Mouse (Mus musculus) E14TG2a.4 (cell line): ENCODE measurements around the gene Ezr.
"Not testable (repeated sequence)": the region's sequence is repeated elsewhere in the genome, so short reads cannot be mapped to it uniquely, and the experiment has no call there.

ENCODE experiments used
- CTCF ChIP-seq: conservative IDR thresholded peaks from 2 replicates; pipeline ENCODE4 v1.5.1; 2014; ENCODE audit warnings: low read length
- POU5F1 ChIP-seq: IDR thresholded peaks from 2 replicates; pipeline ENCODE4 v1.6.1; 2014; ENCODE audit warnings: low read length, borderline replicate concordance

GRCm38 (mm10) chr17:6713944-6714343, 68.6 kb downstream of the Ezr start:
- TF ChIP-seq CTCF, POU5F1: not testable (repeated sequence)
